Mouse (Mus musculus): ENCODE measurements around the gene Slc7a3. TPM values are rescaled to one million over a fixed set of nuclear protein-coding genes. Genes with fewer than 3 reads are reported as not detected.

Gene Slc7a3
- polyA plus RNA-seq (2014; fragmentation: Illumina TruSeq; extraction: RNeasy Lipid Tissue Mini Kit (QIAGEN cat#74804); ENCODE audit: low read depth, low replicate concordance), result 1.1 TPM

GRCm38 (mm10) chrX:101085920-101086319 is at the start of gene Slc7a3:
TSS of gene Slc7a3 (minus strand) at chrX:101086020.

GRCm38 (mm10) chrX:101059541-101059940 is 26.3 kb downstream of the Slc7a3 start, which contains the start of gene Tex11:
TSS of gene Tex11 (minus strand) at chrX:101059667.

Other genes starting within 250 kb of the Slc7a3 start
- gene Tex11, start 26.4 kb downstream of the Slc7a3 start, polyA plus RNA-seq (2014; fragmentation: Illumina TruSeq; extraction: RNeasy Lipid Tissue Mini Kit (QIAGEN cat#74804); ENCODE audit: low read depth, low replicate concordance), result 0.15 TPM
- gene Snx12, start 136.5 kb upstream of the Slc7a3 start, polyA plus RNA-seq (2014; fragmentation: Illumina TruSeq; extraction: RNeasy Lipid Tissue Mini Kit (QIAGEN cat#74804); ENCODE audit: low read depth, low replicate concordance), result 45.4 TPM
- 27.3 TPM for gene Foxo4, start 168.5 kb upstream of the Slc7a3 start, polyA plus RNA-seq (2014; fragmentation: Illumina TruSeq; extraction: RNeasy Lipid Tissue Mini Kit (QIAGEN cat#74804); ENCODE audit: low read depth, low replicate concordance)
- gene Gm614, start 178.0 kb upstream of the Slc7a3 start, polyA plus RNA-seq (2014; fragmentation: Illumina TruSeq; extraction: RNeasy Lipid Tissue Mini Kit (QIAGEN cat#74804); ENCODE audit: low read depth, low replicate concordance), result 8.2 TPM
- gene Il2rg, start 182.2 kb upstream of the Slc7a3 start, polyA plus RNA-seq (2014; fragmentation: Illumina TruSeq; extraction: RNeasy Lipid Tissue Mini Kit (QIAGEN cat#74804); ENCODE audit: low read depth, low replicate concordance), result 9.5 TPM
- not detected for gene Gm20489, start 183.0 kb upstream of the Slc7a3 start, polyA plus RNA-seq (2014; fragmentation: Illumina TruSeq; extraction: RNeasy Lipid Tissue Mini Kit (QIAGEN cat#74804); ENCODE audit: low read depth, low replicate concordance)
- gene Med12, start 188.0 kb upstream of the Slc7a3 start, polyA plus RNA-seq (2014; fragmentation: Illumina TruSeq; extraction: RNeasy Lipid Tissue Mini Kit (QIAGEN cat#74804); ENCODE audit: low read depth, low replicate concordance), result 53.8 TPM
- gene Nlgn3, start 213.1 kb upstream of the Slc7a3 start, polyA plus RNA-seq (2014; fragmentation: Illumina TruSeq; extraction: RNeasy Lipid Tissue Mini Kit (QIAGEN cat#74804); ENCODE audit: low read depth, low replicate concordance), result 0.05 TPM

All from adipose tissue, adult 10 weeks (tissue).